Mouse (Mus musculus) CD4-positive, CD25-positive, alpha-beta regulatory T cell, adult 2 months (primary cell): ENCODE measurements around the gene Top2b.

Source experiments
- DNase-seq: peaks from one replicate; pipeline ENCODE4 v3.0.0-alpha.2; 2012; ENCODE audit warnings: low read depth, low spot score

Gene Top2b

GRCm38 (mm10) chr14:16364878-16365337 lies at the start of gene Top2b:
TSS of gene Top2b (plus strand) at chr14:16365179.
- peak; percentile 97 for DNase-seq

GRCm38 (mm10) chr14:16316715-16317114 lies 48.3 kb upstream of the Top2b start:
- no peak for DNase-seq

- no peak for DNase-seq
Observed at GRCm38 (mm10) chr14:16319818-16320217, 45.2 kb upstream of the Top2b start.

GRCm38 (mm10) chr14:16324394-16324793 lies 40.6 kb upstream of the Top2b start:
- DNase-seq: no peak

- peak; percentile 11 for DNase-seq
Observed at GRCm38 (mm10) chr14:16325208-16325607, 39.8 kb upstream of the Top2b start.

- no peak for DNase-seq
Observed at GRCm38 (mm10) chr14:16328531-16328930, 36.4 kb upstream of the Top2b start.

GRCm38 (mm10) chr14:16328959-16329480 lies 36.0 kb upstream of the Top2b start:
- DNase-seq: no peak

GRCm38 (mm10) chr14:16329756-16330155 lies 35.2 kb upstream of the Top2b start:
- no peak for DNase-seq

- DNase-seq: peak; percentile 26
Observed at GRCm38 (mm10) chr14:16334260-16334659, 30.7 kb upstream of the Top2b start.

GRCm38 (mm10) chr14:16335835-16336417 lies 29.1 kb upstream of the Top2b start:
- DNase-seq: no peak

GRCm38 (mm10) chr14:16347505-16347904 lies 17.5 kb upstream of the Top2b start:
- no peak for DNase-seq

- no peak for DNase-seq
Observed at GRCm38 (mm10) chr14:16359704-16360103, 5.3 kb upstream of the Top2b start.

GRCm38 (mm10) chr14:16364161-16364831 lies 683 bp upstream of the Top2b start:
- peak; percentile 56 for DNase-seq

- peak; percentile 76 for DNase-seq
Observed at GRCm38 (mm10) chr14:16365362-16366173, 589 bp downstream of the Top2b start.

GRCm38 (mm10) chr14:16366174-16366889 lies 1.4 kb downstream of the Top2b start:
- peak; percentile 59 for DNase-seq

GRCm38 (mm10) chr14:16366986-16367385 lies 2.0 kb downstream of the Top2b start:
- DNase-seq: peak; percentile 27

GRCm38 (mm10) chr14:16372761-16373160 lies 7.8 kb downstream of the Top2b start:
- peak; percentile 39 for DNase-seq

- no peak for DNase-seq
Observed at GRCm38 (mm10) chr14:16373190-16373589, 8.2 kb downstream of the Top2b start.

- peak; percentile 86 for DNase-seq
Observed at GRCm38 (mm10) chr14:16379917-16380570, 15.1 kb downstream of the Top2b start.

GRCm38 (mm10) chr14:16384783-16385182 lies 19.8 kb downstream of the Top2b start:
- no peak for DNase-seq

- no peak for DNase-seq
Observed at GRCm38 (mm10) chr14:16405187-16405586, 40.2 kb downstream of the Top2b start.
